Mouse (Mus musculus) spleen, adult 10 weeks (tissue): Measurements from ENCODE around the gene Bex3. TPM values are rescaled to one million over a fixed set of nuclear protein-coding genes. Genes with fewer than 3 reads are reported as not detected.

Experiments
- polyA plus RNA-seq: library from polyadenylated mRNA; stranded (reverse); fragments of 350-450 nt; fragmentation: Illumina TruSeq; extraction: RNeasy Lipid Tissue Mini Kit (QIAGEN cat#74804); gene quantifications from one replicate; pipeline ENCODE4 v1.2.3, GENCODE M21; 2015; ENCODE audit warnings: low replicate concordance; ENCODE audit not compliant: insufficient read depth

Gene Bex3
- polyA plus RNA-seq: 51.5 TPM

DNA sequence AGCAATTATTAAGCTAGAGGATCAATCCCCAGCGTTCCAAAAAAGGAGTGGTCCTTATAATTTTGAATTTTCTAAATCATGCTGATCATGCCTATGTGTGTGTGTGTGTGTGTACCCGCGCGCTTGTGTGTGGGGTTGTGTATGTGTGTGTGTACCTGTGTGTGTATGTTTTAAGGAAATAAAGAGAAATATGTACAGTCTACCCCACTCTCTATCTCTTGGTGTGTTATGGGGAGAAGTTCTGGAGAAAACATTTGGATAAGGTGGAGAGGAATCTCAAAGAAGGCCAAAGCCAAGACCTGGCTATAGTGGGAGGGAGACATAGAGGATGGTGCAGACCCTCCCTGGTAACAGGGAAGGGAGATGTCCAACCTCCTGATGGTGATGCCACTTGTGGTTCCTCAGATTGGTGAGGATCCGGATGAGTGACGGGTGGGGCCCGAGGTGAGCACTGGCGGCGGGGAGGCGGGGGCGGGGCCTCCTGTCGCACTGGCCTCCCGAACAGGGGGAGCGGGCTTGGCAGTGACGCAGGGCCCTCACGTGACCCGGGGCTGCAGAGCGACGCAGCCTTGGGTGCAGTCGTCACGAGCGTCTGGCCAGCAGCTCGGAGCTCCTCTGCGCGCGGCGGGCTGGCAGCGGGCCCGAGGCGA is at the start of gene Bex3:
TSS of gene Bex3 (plus strand) at position 511 of the 650 bp plus-strand sequence.

GRCm38 (mm10) chrX:136244574-136245229 is 25.4 kb upstream of the Bex3 start, which contains the start of gene Tceal9:
Tceal9 (plus strand) TSS chrX:136245079.

Other genes starting within 250 kb of the Bex3 start
- 0.88 TPM for gene Arxes1, start 236.9 kb upstream of the Bex3 start, polyA plus RNA-seq
- not detected for gene Bex2, start 202.0 kb upstream of the Bex3 start, polyA plus RNA-seq
- gene Nxf3, start 185.0 kb upstream of the Bex3 start, polyA plus RNA-seq: not detected
- gene Bex4, start 131.3 kb upstream of the Bex3 start, polyA plus RNA-seq: 3.1 TPM
- gene Tceal8, start 97.9 kb upstream of the Bex3 start, polyA plus RNA-seq: 26.0 TPM
- not detected for gene Tceal5, start 66.4 kb upstream of the Bex3 start, polyA plus RNA-seq
- not detected for gene Tceal7, start 55.5 kb upstream of the Bex3 start, polyA plus RNA-seq
- not detected for gene Bex1, start 54.7 kb upstream of the Bex3 start, polyA plus RNA-seq
- gene Tceal9, start 25.2 kb upstream of the Bex3 start, polyA plus RNA-seq: 89.0 TPM
- not detected for gene Kir3dl1, start 247.7 kb downstream of the Bex3 start, polyA plus RNA-seq